Mouse (Mus musculus): ENCODE measurements around the gene Igsf3. TPM values are rescaled to one million over a fixed set of nuclear protein-coding genes. Genes with fewer than 3 reads are reported as not detected.

The Igsf3 gene
- polyA plus RNA-seq, 1 experiment from 2014 or later: 37.0 TPM

DNA sequence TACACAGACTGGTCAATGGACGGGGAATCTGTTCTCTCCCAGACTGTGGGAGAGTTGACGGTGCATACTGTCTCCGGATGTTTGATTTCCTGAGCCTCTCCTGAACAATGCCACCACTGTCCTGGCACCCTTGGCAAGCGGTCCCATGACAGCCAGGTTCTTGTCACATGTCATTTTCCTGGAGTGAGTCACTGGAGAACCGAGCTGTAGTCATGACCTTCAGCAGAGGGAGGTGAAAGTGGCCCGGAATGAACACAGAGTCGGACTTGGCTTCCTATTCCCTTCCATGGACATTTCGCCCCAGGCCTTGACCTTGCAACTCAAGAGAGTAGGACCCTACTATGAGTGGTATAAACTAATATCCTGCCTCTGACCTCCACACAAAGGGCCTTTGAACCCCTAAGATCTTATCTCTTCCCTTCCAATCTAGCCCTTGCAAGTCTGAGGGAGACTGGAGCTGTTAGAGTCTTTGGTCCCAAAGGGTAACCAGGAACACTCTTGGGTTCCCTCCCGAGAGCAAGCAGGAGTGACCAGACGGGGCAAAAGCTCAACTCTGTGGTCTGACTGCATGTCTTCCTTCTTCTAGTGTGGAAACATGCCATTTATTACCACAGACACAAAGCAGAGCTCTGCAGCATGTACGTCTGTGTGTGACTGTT is 123.6 kb downstream of the Igsf3 start:
- ATAC-seq (ENCODE audit: low read depth) (no peak), DNase-seq (ENCODE audit: low spot score) (no peak)
- H3K27me3 ChIP-seq (replicated peaks; ENCODE audit: control insufficient read depth, insufficient read depth, low read length): no peaks in the 10 kb centered on the region
- no peak overlapping the region for H3K27ac ChIP-seq (replicated peaks; ENCODE audit: low read depth, low read length)
- no peaks in the 10 kb centered on the region for H3K36me3 ChIP-seq (ENCODE audit: control insufficient read depth, insufficient read depth, low read length)
- H3K4me3 ChIP-seq (ENCODE audit: low read depth, low read length): no peak overlapping the region
- 49% methylated on average over 11 of the region's 11 CpGs for WGBS
- peaks cover 14% of the 10 kb centered on the region; the same call in 1 of the 2 replicates for H3K4me1 ChIP-seq (ENCODE audit: control insufficient read depth, insufficient read depth, low read length)
- H3K9ac ChIP-seq (ENCODE audit: low read depth, low read length): no peak overlapping the region
- H3K4me2 ChIP-seq (ENCODE audit: low read depth, low read length): no peak overlapping the region
- no peaks in the 10 kb centered on the region for H3K9me3 ChIP-seq (ENCODE audit: control insufficient read depth, low read length)

DNA sequence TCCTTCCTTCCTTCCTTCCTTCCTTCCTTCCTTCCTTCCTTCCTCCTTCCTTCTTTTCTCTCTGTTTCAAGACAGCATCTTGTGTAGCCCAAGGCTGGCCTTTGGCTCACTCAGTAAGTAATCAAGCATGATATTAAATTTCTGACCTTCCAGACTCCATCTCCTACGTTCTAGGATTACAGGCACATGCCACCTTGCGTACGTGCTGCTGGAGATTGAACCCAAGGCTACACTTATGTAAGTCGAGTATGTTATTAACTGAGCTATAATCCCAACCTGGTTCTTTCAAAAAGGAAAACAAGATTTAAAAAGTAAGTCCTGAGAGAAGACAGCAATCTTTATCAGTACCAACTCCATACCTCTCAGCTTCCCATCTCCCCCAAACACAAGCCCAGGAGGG is 124.7 kb downstream of the Igsf3 start:
- Histone ChIP-seq H3K4me1 (ENCODE audit: control insufficient read depth, insufficient read depth, low read length) (peaks cover 18% of the 10 kb centered on the region; the same call in 1 of the 2 replicates), H3K27ac (replicated peaks; ENCODE audit: low read depth, low read length) (peak overlapping the region; percentile 72; the same call in 1 of the 2 replicates), H3K9ac (ENCODE audit: low read depth, low read length) (no peak overlapping the region), H3K4me2 (ENCODE audit: low read depth, low read length) (0 out of 2 replicates have a peak overlapping the region, but pooled peaks have one; percentile 6), H3K9me3 (ENCODE audit: control insufficient read depth, low read length) (no peaks in the 10 kb centered on the region), H3K36me3 (ENCODE audit: control insufficient read depth, insufficient read depth, low read length) (no peaks in the 10 kb centered on the region), H3K27me3 (replicated peaks; ENCODE audit: control insufficient read depth, insufficient read depth, low read length) (no peaks in the 10 kb centered on the region), H3K4me3 (ENCODE audit: low read depth, low read length) (no peak overlapping the region)
- peak; percentile 28; the same call in 1 of the 2 replicates for ATAC-seq (ENCODE audit: low read depth)
- 34% methylated on average over 4 of the region's 4 CpGs for WGBS
- DNase-seq (ENCODE audit: low spot score): no peak

DNA sequence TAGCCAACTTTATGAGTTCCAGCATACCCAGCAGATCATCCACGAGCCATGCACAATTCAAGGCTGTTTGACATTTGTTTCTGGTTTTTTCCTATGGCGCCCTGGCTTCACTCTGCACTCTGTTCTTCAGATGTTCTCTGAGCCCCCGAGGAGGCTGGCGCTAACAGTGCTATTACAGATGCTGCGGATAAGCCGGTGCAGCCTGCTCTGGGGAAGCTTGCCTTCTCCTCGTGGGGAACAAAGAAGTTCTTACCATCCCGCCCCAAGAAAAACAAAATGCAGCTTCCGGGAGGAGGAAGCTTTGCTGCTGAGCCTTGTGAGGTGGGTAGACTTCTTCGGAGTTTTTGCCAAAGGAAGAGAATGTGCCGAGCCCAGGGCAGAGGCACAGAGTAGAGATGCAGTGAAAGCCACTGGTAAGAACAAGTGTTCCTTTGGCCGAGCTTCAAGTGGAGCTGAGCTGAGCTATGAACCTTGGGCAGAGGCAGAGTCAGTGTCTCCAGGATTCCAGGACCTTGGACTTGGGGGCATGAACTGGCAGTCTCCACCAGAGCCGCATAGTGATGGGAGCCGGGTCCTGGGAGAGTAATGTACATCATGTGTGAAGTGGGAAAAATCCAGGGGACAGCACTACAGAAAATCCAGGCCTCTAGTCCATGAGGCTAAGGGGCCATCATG is 125.3 kb downstream of the Igsf3 start:
- no peak overlapping the region for H3K9ac ChIP-seq (ENCODE audit: low read depth, low read length)
- ATAC-seq (ENCODE audit: low read depth): no peak
- peaks cover 18% of the 10 kb centered on the region; the same call in 1 of the 2 replicates for H3K4me1 ChIP-seq (ENCODE audit: control insufficient read depth, insufficient read depth, low read length)
- no peaks in the 10 kb centered on the region for H3K36me3 ChIP-seq (ENCODE audit: control insufficient read depth, insufficient read depth, low read length)
- no peaks in the 10 kb centered on the region for H3K9me3 ChIP-seq (ENCODE audit: control insufficient read depth, low read length)
- H3K27me3 ChIP-seq (replicated peaks; ENCODE audit: control insufficient read depth, insufficient read depth, low read length): no peaks in the 10 kb centered on the region
- H3K4me3 ChIP-seq (ENCODE audit: low read depth, low read length): no peak overlapping the region
- H3K27ac ChIP-seq (replicated peaks; ENCODE audit: low read depth, low read length): peak overlapping the region; percentile 72
- 20% methylated on average over 14 of the region's 14 CpGs for WGBS
- DNase-seq (ENCODE audit: low spot score): peak; percentile 73
- peak overlapping the region; percentile 6; the same call in 1 of the 2 replicates for H3K4me2 ChIP-seq (ENCODE audit: low read depth, low read length)

DNA sequence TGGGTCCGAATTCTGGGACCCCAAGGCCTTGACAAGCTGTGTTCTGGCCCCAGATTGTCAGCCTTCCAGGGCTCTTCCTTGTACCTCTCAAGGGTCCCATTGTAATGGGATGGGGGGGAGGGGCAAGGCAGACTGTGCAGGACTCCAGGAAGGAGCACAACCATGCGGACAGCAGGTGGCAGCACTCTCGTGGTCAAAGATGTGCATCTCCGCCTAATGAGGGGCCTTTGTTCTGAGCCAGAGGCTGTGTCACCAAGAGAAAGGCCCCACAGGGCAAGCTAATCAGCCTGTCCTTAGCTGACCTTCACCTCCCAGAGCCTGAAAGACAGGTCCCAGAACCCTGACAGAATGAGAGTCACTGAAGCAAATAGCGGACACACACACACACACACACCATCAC is 129.3 kb downstream of the Igsf3 start:
- H3K36me3 ChIP-seq (ENCODE audit: control insufficient read depth, insufficient read depth, low read length): no peaks in the 10 kb centered on the region
- no peak overlapping the region for H3K27ac ChIP-seq (replicated peaks; ENCODE audit: low read depth, low read length)
- H3K4me1 ChIP-seq (ENCODE audit: control insufficient read depth, insufficient read depth, low read length): peaks cover 11% of the 10 kb centered on the region; the same call in 1 of the 2 replicates
- no peaks in the 10 kb centered on the region for H3K27me3 ChIP-seq (replicated peaks; ENCODE audit: control insufficient read depth, insufficient read depth, low read length)
- no peak overlapping the region for H3K4me2 ChIP-seq (ENCODE audit: low read depth, low read length)
- ATAC-seq (ENCODE audit: low read depth) (peak; percentile 79), DNase-seq (ENCODE audit: low spot score) (peak; percentile 93)
- H3K9ac ChIP-seq (ENCODE audit: low read depth, low read length): no peak overlapping the region
- 23% methylated on average over 5 of the region's 5 CpGs for WGBS
- H3K4me3 ChIP-seq (ENCODE audit: low read depth, low read length): no peak overlapping the region
- H3K9me3 ChIP-seq (ENCODE audit: control insufficient read depth, low read length): no peaks in the 10 kb centered on the region

DNA sequence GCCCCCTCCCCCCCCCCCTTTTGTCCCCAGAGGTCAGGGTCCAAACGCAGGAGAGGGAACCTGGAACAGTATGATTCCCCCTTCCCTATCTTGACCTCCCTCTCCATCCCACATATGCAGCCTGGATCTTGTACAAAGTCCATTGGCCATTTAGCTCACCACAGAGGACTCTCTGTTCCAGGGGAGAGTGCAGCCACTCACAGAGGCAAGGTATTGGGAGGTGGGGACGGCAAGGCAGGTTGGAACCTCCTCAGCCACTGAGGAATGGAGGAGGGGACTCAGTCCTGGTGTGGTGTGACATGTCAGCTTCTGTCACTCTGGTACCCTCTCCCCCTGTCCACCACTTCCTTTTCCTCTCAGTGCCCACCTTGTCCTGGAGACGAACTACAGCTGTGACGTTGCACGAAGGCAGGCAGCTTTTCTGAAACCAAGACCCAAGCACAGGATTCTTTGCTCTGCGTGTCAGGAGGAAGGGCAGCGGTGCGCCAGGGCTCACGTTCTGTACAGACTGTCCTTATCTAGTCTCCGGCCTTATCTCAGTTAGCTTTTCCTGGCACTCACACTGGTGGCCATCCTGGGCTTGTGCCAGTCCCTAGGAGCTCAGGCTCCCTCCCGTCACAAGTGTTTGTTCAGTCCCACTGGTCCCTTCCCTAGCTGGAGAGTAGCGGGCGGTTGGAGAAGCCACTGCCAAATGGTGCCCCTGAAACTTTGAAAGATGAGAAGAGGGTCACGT is 130.3 kb downstream of the Igsf3 start:
- H3K36me3 ChIP-seq (ENCODE audit: control insufficient read depth, insufficient read depth, low read length): no peaks in the 10 kb centered on the region
- DNase-seq (ENCODE audit: low spot score): no peak
- H3K4me2 ChIP-seq (ENCODE audit: low read depth, low read length): no peak overlapping the region
- no peak overlapping the region for H3K27ac ChIP-seq (replicated peaks; ENCODE audit: low read depth, low read length)
- H3K4me3 ChIP-seq (ENCODE audit: low read depth, low read length): no peak overlapping the region
- no peaks in the 10 kb centered on the region for H3K27me3 ChIP-seq (replicated peaks; ENCODE audit: control insufficient read depth, insufficient read depth, low read length)
- H3K9me3 ChIP-seq (ENCODE audit: control insufficient read depth, low read length): 0 out of 2 replicates have a peak, but pooled peaks cover 4% of the 10 kb centered on the region
- no peak overlapping the region for H3K9ac ChIP-seq (ENCODE audit: low read depth, low read length)
- ATAC-seq (ENCODE audit: low read depth): no peak
- peaks cover 6% of the 10 kb centered on the region; the same call in 1 of the 2 replicates for H3K4me1 ChIP-seq (ENCODE audit: control insufficient read depth, insufficient read depth, low read length)
- WGBS: 56% methylated on average over 14 of the region's 14 CpGs

DNA sequence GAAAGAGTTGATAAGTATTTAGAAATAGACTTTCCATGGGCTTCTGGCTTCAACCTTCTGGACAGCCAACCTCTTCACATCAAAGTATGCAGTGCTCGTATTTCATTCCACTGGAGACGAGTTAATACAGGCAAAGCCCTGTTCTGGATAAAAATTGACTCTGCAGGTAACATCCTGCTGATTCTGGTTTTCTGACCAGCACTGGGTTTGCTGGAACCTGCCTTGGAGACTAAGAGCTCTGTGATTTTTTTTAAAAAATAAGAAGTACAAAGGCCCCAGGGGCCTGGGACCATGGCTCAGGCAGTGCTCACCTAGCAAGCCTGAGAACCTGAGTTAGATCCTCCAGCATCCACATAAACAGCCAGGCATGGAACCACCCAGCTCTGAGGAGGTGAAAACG is 130.9 kb downstream of the Igsf3 start:
- WGBS: 41% methylated on average over 3 of the region's 3 CpGs
- 0 out of 2 replicates have a peak, but pooled peaks cover 4% of the 10 kb centered on the region for H3K9me3 ChIP-seq (ENCODE audit: control insufficient read depth, low read length)
- no peaks in the 10 kb centered on the region for H3K27me3 ChIP-seq (replicated peaks; ENCODE audit: control insufficient read depth, insufficient read depth, low read length)
- no peak overlapping the region for H3K4me3 ChIP-seq (ENCODE audit: low read depth, low read length)
- no peak overlapping the region for H3K9ac ChIP-seq (ENCODE audit: low read depth, low read length)
- no peak overlapping the region for H3K4me2 ChIP-seq (ENCODE audit: low read depth, low read length)
- H3K27ac ChIP-seq (replicated peaks; ENCODE audit: low read depth, low read length): no peak overlapping the region
- 0 out of 2 replicates have a peak, but pooled peaks cover 4% of the 10 kb centered on the region for H3K4me1 ChIP-seq (ENCODE audit: control insufficient read depth, insufficient read depth, low read length)
- H3K36me3 ChIP-seq (ENCODE audit: control insufficient read depth, insufficient read depth, low read length): no peaks in the 10 kb centered on the region
- DNase-seq (ENCODE audit: low spot score): no peak
- no peak for ATAC-seq (ENCODE audit: low read depth)

DNA sequence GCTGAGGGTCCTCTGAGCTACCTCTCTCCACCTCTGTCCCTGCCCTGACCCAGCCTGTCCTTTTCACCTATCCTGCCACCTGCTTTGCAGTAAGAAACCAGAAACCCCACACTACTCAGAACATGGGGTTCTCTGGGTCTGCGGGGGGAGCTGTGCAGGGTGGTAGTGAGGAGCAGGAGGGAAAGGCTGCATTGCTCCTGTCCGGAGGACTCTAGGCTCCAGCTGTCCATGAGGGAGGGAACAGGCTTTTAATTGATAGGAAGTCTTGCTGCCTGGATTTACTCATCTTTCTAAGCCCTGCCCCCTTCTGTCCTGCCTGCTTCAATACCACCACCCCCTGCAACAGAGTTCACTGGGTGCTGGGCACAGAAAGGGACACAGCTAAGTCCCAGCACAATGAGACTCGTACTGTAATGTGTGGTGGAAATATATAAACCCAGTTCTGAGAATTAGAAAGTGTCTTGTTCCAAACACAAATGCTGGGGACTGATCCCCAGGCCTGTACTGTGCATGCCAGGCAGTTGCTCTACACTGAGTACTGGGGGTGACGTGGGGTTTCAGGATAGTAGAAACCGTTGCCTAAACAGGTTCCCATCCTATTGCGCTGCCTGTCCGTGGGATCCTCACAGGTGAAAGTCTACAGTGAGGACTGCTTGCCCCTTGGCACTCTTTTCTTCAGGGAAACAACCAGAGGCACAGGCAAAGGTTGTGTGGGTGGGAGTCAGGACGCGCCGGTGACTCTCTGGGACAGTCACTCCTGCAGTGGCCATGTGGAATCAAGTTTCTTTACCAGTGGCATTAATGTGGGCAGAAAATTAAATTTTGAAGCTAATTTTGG is 133.0 kb downstream of the Igsf3 start:
- Histone ChIP-seq H3K4me2 (ENCODE audit: low read depth, low read length) (no peak overlapping the region), H3K27me3 (replicated peaks; ENCODE audit: control insufficient read depth, insufficient read depth, low read length) (no peaks in the 10 kb centered on the region), H3K27ac (replicated peaks; ENCODE audit: low read depth, low read length) (0 out of 2 replicates have a peak overlapping the region, but pooled peaks have one; percentile 15), H3K4me3 (ENCODE audit: low read depth, low read length) (no peak overlapping the region), H3K9ac (ENCODE audit: low read depth, low read length) (no peak overlapping the region), H3K4me1 (ENCODE audit: control insufficient read depth, insufficient read depth, low read length) (peaks cover 16% of the 10 kb centered on the region; the same call in 1 of the 2 replicates), H3K36me3 (ENCODE audit: control insufficient read depth, insufficient read depth, low read length) (no peaks in the 10 kb centered on the region), H3K9me3 (ENCODE audit: control insufficient read depth, low read length) (0 out of 2 replicates have a peak, but pooled peaks cover 4% of the 10 kb centered on the region)
- WGBS: 79% methylated on average over 10 of the region's 10 CpGs
- ATAC-seq (ENCODE audit: low read depth): peak; percentile 13; the same call in 1 of the 2 replicates
- no peak for DNase-seq (ENCODE audit: low spot score)

DNA sequence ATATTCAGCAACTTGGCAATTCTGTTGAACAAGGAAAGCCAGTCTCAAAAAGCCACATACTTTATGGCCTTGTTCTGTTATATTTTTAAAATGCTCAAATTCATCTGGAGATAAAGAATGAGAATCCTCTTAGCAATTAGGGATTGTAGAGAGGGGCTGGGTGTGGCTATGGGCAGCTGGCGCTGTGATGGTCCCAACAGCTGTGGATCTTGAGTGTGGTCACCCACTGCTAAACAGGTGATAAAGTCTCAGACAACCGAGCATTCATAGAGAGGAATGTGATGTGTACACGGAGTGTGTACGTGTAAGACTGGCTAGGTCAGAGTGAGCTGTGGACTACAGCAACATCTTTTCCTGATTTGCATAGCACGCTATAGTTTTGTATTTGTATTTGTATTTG is 133.7 kb downstream of the Igsf3 start:
- no peak overlapping the region for H3K27ac ChIP-seq (replicated peaks; ENCODE audit: low read depth, low read length)
- no peak for ATAC-seq (ENCODE audit: low read depth)
- no peak overlapping the region for H3K4me2 ChIP-seq (ENCODE audit: low read depth, low read length)
- DNase-seq (ENCODE audit: low spot score): peak; percentile 62
- 0 out of 2 replicates have a peak, but pooled peaks cover 4% of the 10 kb centered on the region for H3K9me3 ChIP-seq (ENCODE audit: control insufficient read depth, low read length)
- H3K36me3 ChIP-seq (ENCODE audit: control insufficient read depth, insufficient read depth, low read length): no peaks in the 10 kb centered on the region
- H3K9ac ChIP-seq (ENCODE audit: low read depth, low read length): no peak overlapping the region
- H3K27me3 ChIP-seq (replicated peaks; ENCODE audit: control insufficient read depth, insufficient read depth, low read length): no peaks in the 10 kb centered on the region
- H3K4me1 ChIP-seq (ENCODE audit: control insufficient read depth, insufficient read depth, low read length): peaks cover 16% of the 10 kb centered on the region; the same call in 1 of the 2 replicates
- WGBS: 81% methylated on average over 5 of the region's 5 CpGs
- no peak overlapping the region for H3K4me3 ChIP-seq (ENCODE audit: low read depth, low read length)
